Mouse (Mus musculus) small intestine, adult 2 months (tissue): ENCODE results near the gene Fhad1.

ENCODE experiments used
- CTCF ChIP-seq: fragments of 200-500 bp; IDR thresholded peaks from 2 replicates; pipeline ENCODE4 v1.5.1; 2012; ENCODE audit warnings: low read depth, mild to moderate bottlenecking, control low read depth, inconsistent platforms, low read length, moderate library complexity, mixed read lengths; ENCODE audit not compliant: insufficient replicate concordance, insufficient read length; ENCODE audit errors: extremely low read depth
- POLR2A ChIP-seq: fragments of 200-500 bp; IDR thresholded peaks from 2 replicates; pipeline ENCODE4 v1.6.1; 2012; ENCODE audit warnings: low read depth, mild to moderate bottlenecking, control low read depth, inconsistent platforms, low read length, moderate library complexity

DNA sequence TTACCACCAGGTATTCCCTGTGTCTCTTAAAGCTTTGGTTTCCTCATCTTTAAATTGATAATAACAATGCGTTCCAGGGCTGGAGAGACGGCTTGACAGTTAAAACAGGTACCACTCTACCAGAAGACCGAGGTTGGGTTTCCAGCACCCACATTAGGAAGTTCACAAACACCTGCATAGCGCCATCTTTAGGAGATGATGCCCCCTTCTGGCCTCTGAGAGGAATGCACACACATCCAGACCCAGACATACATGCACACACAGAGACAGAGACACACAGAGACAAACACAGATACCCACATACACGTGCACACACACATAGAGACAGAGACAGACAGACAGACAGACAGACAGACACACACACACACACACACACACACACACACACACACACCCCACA is 35.1 kb upstream of the Fhad1 start:
- TF ChIP-seq CTCF (peak; percentile 14; the same call in 1 of the 2 replicates), POLR2A (no peak)
